Mouse (Mus musculus) forebrain, postnatal 0 days (tissue): ENCODE measurements around the gene Gm43951. TPM values are rescaled to one million over a fixed set of nuclear protein-coding genes. Genes with fewer than 3 reads are reported as not detected.

Experiments
- ATAC-seq: fragments of 200-750 bp; cut with Nextera tagmentation; 2 replicates; pipeline ENCODE4 v1.8.0; 2017; ENCODE audit warnings: mild to moderate bottlenecking, moderate library complexity
- DNase-seq: peaks from one replicate; pipeline ENCODE4 v3.0.0-alpha.2; 2015
- H3K27ac ChIP-seq: fragments of 300-500 bp; sonication (generic); 2 replicates; pipeline ENCODE4 v1.5.1; 2014; ENCODE audit warnings: low read depth, mild to moderate bottlenecking, antibody characterized with exemption, low read length, moderate library complexity, mixed read lengths
- H3K27me3 ChIP-seq: fragments of 300-500 bp; sonication (generic); 2 replicates; pipeline ENCODE4 v1.6.1; 2014; ENCODE audit warnings: mild to moderate bottlenecking, low read length, mixed read lengths; ENCODE audit not compliant: insufficient read depth
- H3K36me3 ChIP-seq: fragments of 300-500 bp; sonication (generic); 2 replicates; pipeline ENCODE4 v1.6.1; 2014; ENCODE audit warnings: mild to moderate bottlenecking, moderate library complexity; ENCODE audit not compliant: insufficient read depth
- H3K4me1 ChIP-seq: fragments of 300-500 bp; sonication (generic); 2 replicates; pipeline ENCODE4 v1.6.1; 2014; ENCODE audit warnings: antibody characterized with exemption; ENCODE audit not compliant: insufficient read depth
- H3K4me2 ChIP-seq: fragments of 300-500 bp; sonication (generic); 2 replicates; pipeline ENCODE4 v1.6.1; 2014; ENCODE audit warnings: low read depth, mild to moderate bottlenecking, moderate library complexity
- H3K4me3 ChIP-seq: fragments of 300-500 bp; sonication (generic); 2 replicates; pipeline ENCODE4 v1.5.1; 2014; ENCODE audit warnings: low read depth, low read length, mixed read lengths
- H3K9ac ChIP-seq: fragments of 300-500 bp; sonication (generic); 2 replicates; pipeline ENCODE4 v1.6.1; 2014; ENCODE audit warnings: mild to moderate bottlenecking
- H3K9me3 ChIP-seq: fragments of 300-500 bp; sonication (generic); 2 replicates; pipeline ENCODE4 v1.6.1; 2016; ENCODE audit warnings: low read length
- CTCF ChIP-seq: sonication (generic); IDR thresholded peaks from 2 replicates; pipeline ENCODE4 v1.5.1; 2016; ENCODE audit warnings: antibody characterized with exemption, control low read depth, low read depth
- WGBS: fragments of 180-500 bp; shearing (Covaris S2); extraction: QIAGEN DNeasy Blood & Tissue Kit; methylation state at CpG from one replicate; pipeline ENCODE4 v1.1.7; 2014; 5-methylcytosine and 5-hydroxymethylcytosine counted together
- polyA plus RNA-seq: library from polyadenylated mRNA; unstranded; fragments of >200 nt; fragmentation: Nextera tagmentation; extraction: Ambion mirVana; gene quantifications from 2 replicates; pipeline ENCODE4 v1.2.1, GENCODE M21; 2015
- total RNA-seq: library from RNA; depleted of rRNA; stranded (reverse); fragments of >200 nt; gene quantifications from 2 replicates; pipeline ENCODE4 v1.2.3, GENCODE M21; 2014

Gene Gm43951
- total and polyA plus RNA-seq, 2 experiments from 2014 or later: 0.62 to 3.6 TPM

- no peaks in the 10 kb centered on the region for H3K27me3 ChIP-seq
- H3K9ac ChIP-seq: no peak overlapping the region
- no peaks in the 10 kb centered on the region for H3K9me3 ChIP-seq
- WGBS: 68% methylated on average over 1 of the region's 1 CpGs
- ATAC-seq (no peak), DNase-seq (no peak)
- H3K4me2 ChIP-seq: no peak overlapping the region
- H3K27ac ChIP-seq: no peak overlapping the region
- no peak overlapping the region for H3K4me3 ChIP-seq
- no peaks in the 10 kb centered on the region for H3K36me3 ChIP-seq
- no peaks in the 10 kb centered on the region for H3K4me1 ChIP-seq
- TF ChIP-seq CTCF: no peak
Measured at GRCm38 (mm10) chr11:72232991-72233390, 26.4 kb upstream of the Gm43951 start.

- Histone ChIP-seq H3K27ac (no peak overlapping the region), H3K36me3 (no peaks in the 10 kb centered on the region), H3K27me3 (no peaks in the 10 kb centered on the region), H3K4me2 (no peak overlapping the region), H3K9me3 (no peaks in the 10 kb centered on the region), H3K4me1 (no peaks in the 10 kb centered on the region), H3K9ac (no peak overlapping the region), H3K4me3 (no peak overlapping the region)
- TF ChIP-seq CTCF: no peak
- DNase-seq (no peak), ATAC-seq (no peak)
- 85% methylated on average over 7 of the region's 7 CpGs for WGBS
Measured at GRCm38 (mm10) chr11:72232068-72232467, 25.4 kb upstream of the Gm43951 start.

- Histone ChIP-seq H3K9me3 (no peaks in the 10 kb centered on the region), H3K27me3 (no peaks in the 10 kb centered on the region), H3K9ac (no peak overlapping the region), H3K4me3 (no peak overlapping the region), H3K4me2 (no peak overlapping the region), H3K4me1 (no peaks in the 10 kb centered on the region), H3K27ac (no peak overlapping the region), H3K36me3 (no peaks in the 10 kb centered on the region)
- no peak for TF ChIP-seq CTCF
- WGBS: 96% methylated on average over 4 of the region's 4 CpGs
- ATAC-seq: no peak
- DNase-seq: no peak
Measured at GRCm38 (mm10) chr11:72228513-72228912, 21.9 kb upstream of the Gm43951 start.

GRCm38 (mm10) chr11:72226901-72227300 lies 20.3 kb upstream of the Gm43951 start:
- DNase-seq: no peak
- ATAC-seq: no peak
- Histone ChIP-seq H3K9me3 (no peaks in the 10 kb centered on the region), H3K27ac (no peak overlapping the region), H3K9ac (no peak overlapping the region), H3K4me1 (no peaks in the 10 kb centered on the region), H3K36me3 (no peaks in the 10 kb centered on the region), H3K4me2 (no peak overlapping the region), H3K27me3 (no peaks in the 10 kb centered on the region), H3K4me3 (no peak overlapping the region)
- WGBS: 88% methylated on average over 6 of the region's 6 CpGs
- no peak for TF ChIP-seq CTCF

GRCm38 (mm10) chr11:72226020-72226791 lies 19.6 kb upstream of the Gm43951 start:
- H3K4me2 ChIP-seq: no peak overlapping the region
- WGBS: 23% methylated on average over 10 of the region's 10 CpGs
- no peaks in the 10 kb centered on the region for H3K4me1 ChIP-seq
- H3K9me3 ChIP-seq: no peaks in the 10 kb centered on the region
- no peak overlapping the region for H3K9ac ChIP-seq
- no peak overlapping the region for H3K4me3 ChIP-seq
- TF ChIP-seq CTCF: no peak
- peak; percentile 55; the same call in 1 of the 2 replicates for ATAC-seq
- H3K27me3 ChIP-seq: no peaks in the 10 kb centered on the region
- no peak overlapping the region for H3K27ac ChIP-seq
- H3K36me3 ChIP-seq: no peaks in the 10 kb centered on the region
- no peak for DNase-seq

- 13% methylated on average over 5 of the region's 5 CpGs for WGBS
- DNase-seq: peak; percentile 82
Measured at GRCm38 (mm10) chr11:72224865-72225264, 18.2 kb upstream of the Gm43951 start.

GRCm38 (mm10) chr11:72223414-72223813 lies 16.8 kb upstream of the Gm43951 start:
- no peak for TF ChIP-seq CTCF

More at GRCm38 (mm10) chr11:72224865-72225264, 18.2 kb upstream of the Gm43951 start:
- H3K27me3 ChIP-seq: no peaks in the 10 kb centered on the region
- peak; percentile 58 for ATAC-seq
- no peak overlapping the region for H3K27ac ChIP-seq
- no peak overlapping the region for H3K4me2 ChIP-seq
- no peak overlapping the region for H3K4me3 ChIP-seq
- H3K36me3 ChIP-seq: no peaks in the 10 kb centered on the region
- H3K9me3 ChIP-seq: no peaks in the 10 kb centered on the region
- no peak overlapping the region for H3K9ac ChIP-seq
- peak; percentile 95 for TF ChIP-seq CTCF
- H3K4me1 ChIP-seq: no peaks in the 10 kb centered on the region

More at GRCm38 (mm10) chr11:72223414-72223813, 16.8 kb upstream of the Gm43951 start:
- DNase-seq (no peak), ATAC-seq (no peak)
- Histone ChIP-seq H3K4me1 (no peaks in the 10 kb centered on the region), H3K27ac (no peak overlapping the region), H3K27me3 (no peaks in the 10 kb centered on the region), H3K4me3 (no peak overlapping the region), H3K9me3 (no peaks in the 10 kb centered on the region), H3K36me3 (no peaks in the 10 kb centered on the region), H3K4me2 (no peak overlapping the region), H3K9ac (no peak overlapping the region)
- WGBS: 57% methylated on average over 4 of the region's 4 CpGs
